Comparison of ENCODE assay signal across 9 mouse cellular contexts in the genomic region with DNA sequence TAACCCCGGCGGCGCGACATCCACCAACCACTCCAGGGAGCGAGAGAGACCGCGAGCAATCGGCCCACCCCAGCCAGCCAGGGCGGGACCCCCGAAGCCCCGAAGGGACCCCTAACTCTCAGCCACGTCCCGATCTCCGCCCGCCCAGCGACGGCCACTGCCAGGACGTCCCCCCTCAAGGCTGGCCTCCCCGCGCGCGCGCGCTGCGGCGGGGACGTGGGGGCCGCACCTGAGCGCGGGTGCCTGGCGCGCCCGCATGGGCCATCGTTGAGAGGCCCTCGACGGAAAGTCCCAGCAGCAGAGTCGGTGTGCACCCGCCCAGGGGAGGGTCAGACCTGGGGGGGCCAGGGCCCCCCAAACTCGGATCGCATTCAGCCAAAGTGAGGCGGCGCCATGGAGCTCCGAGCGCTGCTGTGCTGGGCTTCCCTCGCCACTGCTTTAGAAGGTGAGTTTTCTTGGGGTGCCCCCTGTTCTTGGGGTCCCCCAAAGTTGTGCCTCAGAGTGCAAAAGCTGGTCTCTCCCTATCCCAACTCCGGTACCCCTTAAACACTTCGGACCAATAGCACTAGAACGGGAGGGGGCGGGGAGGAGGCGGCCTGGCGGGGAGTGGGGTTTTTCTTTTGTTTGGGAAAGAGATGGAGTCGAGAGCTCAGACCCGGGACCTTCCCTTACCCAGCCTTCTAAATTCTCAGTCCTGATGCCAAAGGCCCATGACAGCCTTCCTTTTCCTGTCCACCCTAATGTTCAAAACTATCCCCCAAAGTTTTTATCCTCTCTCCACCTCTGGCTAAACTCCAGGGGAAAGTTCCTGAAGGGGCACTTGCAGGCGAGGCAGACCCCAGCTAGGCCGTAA. TPM values are rescaled to one million over a fixed set of nuclear protein-coding genes. Genes with fewer than 3 reads are reported as not detected.
DNase-seq lines count a peak whose midpoint lies in the region; ATAC-seq and TF ChIP-seq lines count a peak whose summit lies in the region.
"Had no signal": no experiment of that assay in that cellular context is flagged by ENCODE, and none has a peak within 500 bp of the region (broad histone marks: within the 10 kb centered on the region; RNA-seq: fewer than 3 reads in every experiment).

No protein-coding gene starts in this region.

- no peak for TF ChIP-seq CTCF in hindbrain, postnatal 0 days (IDR thresholded peaks at IDR 0.05; ENCODE audit: low read depth)

- DNase-seq in kidney, postnatal 4 days: peak; percentile 43 to 52
- DNase-seq in kidney, adult 18-20 months: no peak
- DNase-seq in embryo, embryonic 9.5 days (ENCODE audit: extremely low spot score): peak; percentile 61
- DNase-seq in hindbrain, postnatal 0 days (ENCODE audit: low spot score): peak; percentile 44
- no peak for DNase-seq in frontal cortex, postnatal 10 days (ENCODE audit: low spot score in 2 of 2)
- no peak for DNase-seq in cerebellum, postnatal 36 days
- DNase-seq in urinary bladder, postnatal 36 days (ENCODE audit: low spot score in 2 of 2): no peak

- peak overlapping the region; percentile 57 for H3K4me3 ChIP-seq in hindbrain, postnatal 0 days (ENCODE audit: low read length)
- H3K4me3 ChIP-seq in neural tube, embryonic 12.5 days: peak overlapping the region; percentile 73

- H3K9me3 ChIP-seq in hindbrain, postnatal 0 days (ENCODE audit: low read length): no peaks in the 10 kb centered on the region
- H3K9me3 ChIP-seq in neural tube, embryonic 12.5 days: no peaks in the 10 kb centered on the region

- H3K4me2 ChIP-seq in hindbrain, postnatal 0 days (ENCODE audit: low read depth, low read length): peak overlapping the region; percentile 86
- peak overlapping the region; percentile 91 for H3K4me2 ChIP-seq in neural tube, embryonic 12.5 days (replicated peaks)

- peak; percentile 74 for ATAC-seq in hindbrain, postnatal 0 days
- peak; percentile 58 for ATAC-seq in neural tube, embryonic 12.5 days (ENCODE audit: low FRiP score, low read depth)

- peak overlapping the region; percentile 62 for H3K27ac ChIP-seq in hindbrain, postnatal 0 days
- H3K27ac ChIP-seq in neural tube, embryonic 12.5 days: peak overlapping the region; percentile 32
- H3K27ac ChIP-seq: macrophage had no signal

- H3K4me1 ChIP-seq in hindbrain, postnatal 0 days (ENCODE audit: insufficient read depth, low read length): 0 out of 2 replicates have a peak, but pooled peaks cover 15% of the 10 kb centered on the region
- H3K4me1 ChIP-seq in neural tube, embryonic 12.5 days: peaks cover 54% of the 10 kb centered on the region

- 0 out of 2 replicates have a peak, but pooled peaks cover 6% of the 10 kb centered on the region for H3K27me3 ChIP-seq in hindbrain, postnatal 0 days (ENCODE audit: insufficient read depth, low read length)
- H3K27me3 ChIP-seq in neural tube, embryonic 12.5 days (replicated peaks): no peaks in the 10 kb centered on the region; the same call in 1 of the 2 replicates

- no peaks in the 10 kb centered on the region for H3K36me3 ChIP-seq in hindbrain, postnatal 0 days (ENCODE audit: insufficient read depth, low read length)
- H3K36me3 ChIP-seq in neural tube, embryonic 12.5 days: peaks cover 21% of the 10 kb centered on the region

- 2% methylated on average over 55 of the region's 55 CpGs for WGBS in hindbrain, postnatal 0 days
- WGBS in neural tube, embryonic 12.5 days: under 1% methylated on average over 54 of the region's 55 CpGs

- H3K9ac ChIP-seq in hindbrain, postnatal 0 days (replicated peaks; ENCODE audit: low read length): peak overlapping the region; percentile 55
- H3K9ac ChIP-seq in neural tube, embryonic 12.5 days: peak overlapping the region; percentile 82

RNA-seq across cellular contexts. Expression of gene Ephb4, which starts 0.5 kb away (rescaled TPM):
- 18.3 and 18.9 TPM in 2 replicates for total RNA-seq in hindbrain, postnatal 0 days (2014; rRNA removed)
- 4.8 and 5.5 TPM in 2 replicates for polyA plus RNA-seq in hindbrain, postnatal 0 days (2015; fragmentation: Nextera tagmentation; extraction: Ambion mirVana)
- 25.6 and 28.1 TPM in 2 replicates for polyA plus RNA-seq in neural tube, embryonic 12.5 days (2016; fragmentation: Nextera tagmentation; extraction: Ambion mirVana)
- polyA plus RNA-seq: macrophage had no signal

RNA-seq across cellular contexts. Expression of gene Slc12a9, which starts 17.0 kb away (rescaled TPM):
- total RNA-seq in hindbrain, postnatal 0 days (2014; rRNA removed): 32.6 and 41.3 TPM in 2 replicates
- 27.3 and 27.6 TPM in 2 replicates for polyA plus RNA-seq in hindbrain, postnatal 0 days (2015; fragmentation: Nextera tagmentation; extraction: Ambion mirVana)
- 24.4 and 25.1 TPM in 2 replicates for polyA plus RNA-seq in neural tube, embryonic 12.5 days (2016; fragmentation: Nextera tagmentation; extraction: Ambion mirVana)

RNA-seq across cellular contexts. Expression of gene Trip6, which starts 36.2 kb away (rescaled TPM):
- 14.3 and 15.0 TPM in 2 replicates for total RNA-seq in hindbrain, postnatal 0 days (2014; rRNA removed)
- polyA plus RNA-seq in hindbrain, postnatal 0 days (2015; fragmentation: Nextera tagmentation; extraction: Ambion mirVana): 13.9 and 15.5 TPM in 2 replicates
- polyA plus RNA-seq in neural tube, embryonic 12.5 days (2016; fragmentation: Nextera tagmentation; extraction: Ambion mirVana): 31.7 and 36.2 TPM in 2 replicates

RNA-seq across cellular contexts. Expression of gene Srrt, which starts 43.0 kb away (rescaled TPM):
- total RNA-seq in hindbrain, postnatal 0 days (2014; rRNA removed): 82.9 and 98.9 TPM in 2 replicates
- 55.5 and 57.0 TPM in 2 replicates for polyA plus RNA-seq in hindbrain, postnatal 0 days (2015; fragmentation: Nextera tagmentation; extraction: Ambion mirVana)
- polyA plus RNA-seq in neural tube, embryonic 12.5 days (2016; fragmentation: Nextera tagmentation; extraction: Ambion mirVana): 155 and 167 TPM in 2 replicates

RNA-seq across cellular contexts. Expression of gene Ufsp1, which starts 56.0 kb away (rescaled TPM):
- total RNA-seq in hindbrain, postnatal 0 days (2014; rRNA removed): 35.5 TPM in 2 replicates
- 32.1 and 33.3 TPM in 2 replicates for polyA plus RNA-seq in hindbrain, postnatal 0 days (2015; fragmentation: Nextera tagmentation; extraction: Ambion mirVana)
- polyA plus RNA-seq in neural tube, embryonic 12.5 days (2016; fragmentation: Nextera tagmentation; extraction: Ambion mirVana): 11.4 and 11.6 TPM in 2 replicates

Comparison
In these comparisons a context has a peak if more than half of its experiments do, and no peak if none do; other contexts are left out.
1. DNase-seq: peak in kidney, postnatal 4 days (2 of 2), embryo, embryonic 9.5 days (single experiment) and hindbrain, postnatal 0 days (single experiment); none in kidney, adult 18-20 months (single experiment), frontal cortex, postnatal 10 days (0 of 2), cerebellum, postnatal 36 days (0 of 2) and urinary bladder, postnatal 36 days (0 of 2).